Mouse (Mus musculus) heart, adult 2 months (tissue): ENCODE measurements around the gene Nhsl2.

Source experiments
- CTCF ChIP-seq: fragments of 200-600 bp; IDR thresholded peaks from 2 replicates; pipeline ENCODE4 v1.8.1; 2022; ENCODE audit warnings: antibody characterized with exemption, mild to moderate bottlenecking, moderate library complexity
- POLR2A ChIP-seq: fragments of 200-500 bp; IDR thresholded peaks from 2 replicates; pipeline ENCODE4 v1.6.1; 2011; ENCODE audit warnings: mild to moderate bottlenecking, low read depth, low read length, control low read depth; ENCODE audit not compliant: insufficient read depth

- TF ChIP-seq POLR2A (no peak), CTCF (no peak)
These were observed 2.6 kb downstream of the Nhsl2 start for GRCm38 (mm10) chrX:101851566-101852354.
